Mouse (Mus musculus) intestine, postnatal 0 days (tissue): ENCODE measurements around the gene Lmtk2. TPM values are rescaled to one million over a fixed set of nuclear protein-coding genes. Genes with fewer than 3 reads are reported as not detected.
A peak's percentile ranks its signal among the peaks of the same experiment; 100 is the strongest.

Experiments used
- ATAC-seq: fragments of 200-750 bp; cut with Nextera tagmentation; 2 replicates; pipeline ENCODE4 v1.8.0; 2017; ENCODE audit warnings: mild to moderate bottlenecking, moderate TSS enrichment, moderate library complexity
- H3K27ac ChIP-seq: fragments of 300-500 bp; sonication (generic); 2 replicates; pipeline ENCODE4 v1.5.1; 2014; ENCODE audit warnings: mild to moderate bottlenecking, low read depth, low read length, moderate library complexity
- H3K27me3 ChIP-seq: fragments of 300-500 bp; sonication (generic); replicated peaks from 2 replicates; pipeline ENCODE4 v1.6.1; 2014; ENCODE audit warnings: low read length, mixed read lengths; ENCODE audit not compliant: control insufficient read depth, insufficient read depth
- H3K36me3 ChIP-seq: fragments of 300-500 bp; sonication (generic); 2 replicates; pipeline ENCODE4 v1.6.1; 2014; ENCODE audit warnings: mild to moderate bottlenecking, moderate library complexity; ENCODE audit not compliant: control insufficient read depth, insufficient read depth
- H3K4me1 ChIP-seq: fragments of 300-500 bp; sonication (generic); replicated peaks from 2 replicates; pipeline ENCODE4 v1.6.1; 2014; ENCODE audit warnings: antibody characterized with exemption, low read length, mixed read lengths; ENCODE audit not compliant: control insufficient read depth, insufficient read depth
- H3K4me2 ChIP-seq: fragments of 300-500 bp; sonication (generic); replicated peaks from 2 replicates; pipeline ENCODE4 v1.6.1; 2014; ENCODE audit warnings: low read depth, mild to moderate bottlenecking, moderate library complexity
- H3K4me3 ChIP-seq: fragments of 300-500 bp; sonication (generic); 2 replicates; pipeline ENCODE4 v1.5.1; 2014; ENCODE audit warnings: low read depth, low read length
- H3K9ac ChIP-seq: fragments of 300-500 bp; sonication (generic); 2 replicates; pipeline ENCODE4 v1.6.1; 2014; ENCODE audit warnings: mild to moderate bottlenecking, low read depth, low read length
- H3K9me3 ChIP-seq: fragments of 300-500 bp; sonication (generic); 2 replicates; pipeline ENCODE4 v1.6.1; 2016; ENCODE audit warnings: mixed run types; ENCODE audit not compliant: control insufficient read depth
- CTCF ChIP-seq: sonication (generic); IDR thresholded peaks from 2 replicates; pipeline ENCODE4 v1.5.1; 2016; ENCODE audit warnings: low read depth, mild to moderate bottlenecking, control low read depth, antibody characterized with exemption, moderate library complexity
- WGBS: fragments of 180-500 bp; shearing (Covaris S2); extraction: QIAGEN DNeasy Blood & Tissue Kit; methylation state at CpG from one replicate; pipeline ENCODE4 v1.1.7; 2014; 5-methylcytosine and 5-hydroxymethylcytosine counted together
- polyA plus RNA-seq: library from polyadenylated mRNA; unstranded; fragments of >200 nt; fragmentation: Nextera tagmentation; extraction: Ambion mirVana; gene quantifications from 2 replicates; pipeline ENCODE4 v1.2.1, GENCODE M21; 2015

Lmtk2 gene
- polyA plus RNA-seq, 1 experiment from 2014 or later: 4.9 TPM

- TF ChIP-seq CTCF: no peak
- H3K4me1 ChIP-seq: 0 out of 2 replicates have a peak, but pooled peaks cover 4% of the 10 kb centered on the region
Observed at GRCm38 (mm10) chr5:144085696-144086095, 14.5 kb upstream of the Lmtk2 start.

GRCm38 (mm10) chr5:144086494-144086893 is 13.7 kb upstream of the Lmtk2 start:
- H3K27me3 ChIP-seq: no peaks in the 10 kb centered on the region
- peak overlapping the region; percentile 15; the same call in 1 of the 2 replicates for H3K27ac ChIP-seq
- no peaks in the 10 kb centered on the region for H3K9me3 ChIP-seq
- no peak overlapping the region for H3K4me2 ChIP-seq
- no peak for TF ChIP-seq CTCF
- H3K4me3 ChIP-seq: no peak overlapping the region
- WGBS: 36% methylated on average over 2 of the region's 2 CpGs
- H3K9ac ChIP-seq: no peak overlapping the region
- H3K4me1 ChIP-seq: 0 out of 2 replicates have a peak, but pooled peaks cover 4% of the 10 kb centered on the region
- H3K36me3 ChIP-seq: no peaks in the 10 kb centered on the region
- peak; percentile 80 for ATAC-seq

More at GRCm38 (mm10) chr5:144085696-144086095, 14.5 kb upstream of the Lmtk2 start:
- whole genome bisulfite sequencing: 77% methylated on average over 6 of the region's 6 CpGs
- Histone ChIP-seq H3K4me2 (no peak overlapping the region), H3K4me3 (no peak overlapping the region), H3K36me3 (no peaks in the 10 kb centered on the region), H3K27me3 (no peaks in the 10 kb centered on the region), H3K9ac (no peak overlapping the region), H3K9me3 (no peaks in the 10 kb centered on the region), H3K27ac (no peak overlapping the region)
- no peak for ATAC-seq

DNA sequence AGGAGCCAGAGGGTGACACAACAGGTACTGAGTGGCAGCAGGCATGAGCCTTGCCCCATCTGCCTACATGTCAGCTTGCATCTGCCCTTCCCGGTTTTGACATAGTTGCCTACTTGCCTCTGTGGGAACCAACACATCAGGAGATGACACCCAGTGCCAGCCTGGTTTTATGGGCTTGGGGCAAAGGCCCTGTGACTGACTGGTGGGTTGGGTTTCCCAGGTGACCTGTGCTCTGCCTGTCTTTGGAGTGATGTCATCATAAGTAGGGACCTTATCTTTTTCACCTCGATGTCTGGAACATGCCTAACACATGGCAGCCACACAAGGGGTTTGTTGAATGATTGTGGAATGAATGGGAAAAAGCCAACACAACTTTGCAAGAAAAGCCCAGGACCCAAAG is 11.9 kb upstream of the Lmtk2 start:
- Histone ChIP-seq H3K27me3 (no peaks in the 10 kb centered on the region), H3K27ac (peak overlapping the region; percentile 23; the same call in 1 of the 2 replicates), H3K4me2 (no peak overlapping the region), H3K9ac (no peak overlapping the region), H3K4me1 (0 out of 2 replicates have a peak, but pooled peaks cover 4% of the 10 kb centered on the region), H3K9me3 (no peaks in the 10 kb centered on the region), H3K4me3 (no peak overlapping the region), H3K36me3 (no peaks in the 10 kb centered on the region)
- ATAC-seq: peak; percentile 86
- WGBS: 46% methylated on average over 2 of the region's 2 CpGs
- TF ChIP-seq CTCF: no peak

- no peak for ATAC-seq
- Histone ChIP-seq H3K36me3 (no peaks in the 10 kb centered on the region), H3K27ac (peak overlapping the region; percentile 50), H3K9me3 (no peaks in the 10 kb centered on the region), H3K4me1 (no peaks in the 10 kb centered on the region), H3K9ac (no peak overlapping the region), H3K27me3 (no peaks in the 10 kb centered on the region), H3K4me3 (no peak overlapping the region), H3K4me2 (no peak overlapping the region)
- TF ChIP-seq CTCF: no peak
- WGBS: 47% methylated on average over 6 of the region's 6 CpGs
Observed at GRCm38 (mm10) chr5:144095461-144095970, 4.7 kb upstream of the Lmtk2 start.

GRCm38 (mm10) chr5:144097902-144098639 is 2.2 kb upstream of the Lmtk2 start:
- H3K9me3 ChIP-seq: no peaks in the 10 kb centered on the region
- no peaks in the 10 kb centered on the region for H3K27me3 ChIP-seq
- H3K27ac ChIP-seq: peak overlapping the region; percentile 88
- no peak overlapping the region for H3K9ac ChIP-seq
- WGBS: 36% methylated on average over 16 of the region's 16 CpGs
- 0 out of 2 replicates have a peak, but pooled peaks cover 3% of the 10 kb centered on the region for H3K4me1 ChIP-seq
- no peak for TF ChIP-seq CTCF
- peak; percentile 86 for ATAC-seq
- H3K4me2 ChIP-seq: peak overlapping the region; percentile 52
- 0 out of 2 replicates have a peak overlapping the region, but pooled peaks have one; percentile 2 for H3K4me3 ChIP-seq
- no peaks in the 10 kb centered on the region for H3K36me3 ChIP-seq

DNA sequence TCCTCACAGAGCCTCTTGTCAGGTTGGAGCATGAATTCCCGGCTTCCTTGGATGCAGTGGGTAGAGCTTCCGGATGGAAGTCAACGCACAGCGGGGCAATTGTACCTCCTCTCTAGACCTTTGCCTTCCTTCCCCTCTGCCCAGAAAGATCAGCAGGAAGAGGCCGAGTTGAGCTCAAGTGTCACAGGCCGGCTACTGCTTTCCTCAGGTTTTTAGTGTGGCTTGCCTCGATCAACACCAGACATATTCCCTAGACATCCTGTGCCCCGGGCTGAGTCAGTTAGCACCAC is 1.7 kb upstream of the Lmtk2 start:
- H3K9ac ChIP-seq: no peak overlapping the region
- no peaks in the 10 kb centered on the region for H3K27me3 ChIP-seq
- 0 out of 2 replicates have a peak overlapping the region, but pooled peaks have one; percentile 2 for H3K4me3 ChIP-seq
- H3K36me3 ChIP-seq: no peaks in the 10 kb centered on the region
- peak; percentile 63 for ATAC-seq
- no peaks in the 10 kb centered on the region for H3K9me3 ChIP-seq
- peak overlapping the region; percentile 88 for H3K27ac ChIP-seq
- H3K4me1 ChIP-seq: 0 out of 2 replicates have a peak, but pooled peaks cover 3% of the 10 kb centered on the region
- WGBS: 6% methylated on average over 8 of the region's 8 CpGs
- no peak for TF ChIP-seq CTCF
- peak overlapping the region; percentile 52 for H3K4me2 ChIP-seq
